Mouse (Mus musculus) liver, adult 10 weeks (tissue): ENCODE measurements around the gene Gbp2. TPM values are rescaled to one million over a fixed set of nuclear protein-coding genes. Genes with fewer than 3 reads are reported as not detected.

Experiments used
- polyA plus RNA-seq: library from polyadenylated mRNA; stranded (reverse); fragments of 350-450 nt; fragmentation: Illumina TruSeq; extraction: RNeasy Lipid Tissue Mini Kit (QIAGEN cat#74804); gene quantifications from one replicate; pipeline ENCODE4 v1.2.3, GENCODE M21; 2014; ENCODE audit warnings: low read depth, low replicate concordance

Gbp2 gene
- 9.5 TPM for polyA plus RNA-seq

DNA sequence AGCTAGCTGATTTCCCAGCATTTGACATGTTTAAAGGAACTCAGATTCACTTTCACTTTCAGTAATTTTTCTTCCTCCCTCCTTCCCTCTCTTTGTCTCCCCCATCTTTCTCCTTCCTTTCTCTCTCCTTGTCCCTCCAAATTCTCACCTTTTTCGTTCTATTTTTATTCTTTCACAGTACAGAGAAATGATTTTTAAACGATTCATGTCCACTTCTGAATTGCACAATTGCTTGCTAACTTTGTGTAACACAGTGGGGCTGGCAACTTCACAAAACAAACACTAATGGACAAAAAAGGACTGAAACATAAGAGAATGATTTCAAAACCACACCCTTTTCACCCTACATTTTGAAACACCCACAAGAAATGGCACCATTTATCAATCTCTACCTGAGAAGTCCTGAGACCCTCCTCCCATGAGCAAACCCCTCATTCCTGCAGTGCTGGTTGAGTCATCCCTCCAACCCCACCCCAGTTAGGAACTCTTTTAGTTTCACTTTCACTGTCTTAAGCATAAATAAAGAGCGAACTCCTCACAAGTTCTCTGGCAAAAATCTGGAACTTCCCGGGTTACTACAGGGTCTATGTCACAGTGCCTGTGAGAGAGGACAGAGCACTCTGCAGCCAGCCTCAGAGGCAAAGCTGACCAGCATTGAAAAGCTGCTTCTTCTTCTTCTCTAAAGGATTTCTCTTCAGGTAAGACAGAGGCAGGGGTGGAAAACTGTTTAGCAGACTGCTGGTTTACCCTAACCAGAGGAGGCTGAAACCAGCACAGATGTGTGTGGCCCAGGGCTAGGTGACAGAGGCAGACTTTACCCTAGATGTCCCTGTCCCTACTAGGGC, at the start of gene Gbp2:
Gbp2 (plus strand) TSS at position 492 of the 845 bp plus-strand sequence.

GRCm38 (mm10) chr3:142594547-142594946, 25.9 kb upstream of the Gbp2 start, which contains the start of gene Gbp2b:
Gbp2b (plus strand) TSS chr3:142594847.

Other genes with a start within 250 kb of the Gbp2 start
- gene Pdlim5, start 224.9 kb upstream of the Gbp2 start, polyA plus RNA-seq, result 46.0 TPM
- gene Gbp5, start 126.6 kb upstream of the Gbp2 start, polyA plus RNA-seq, result 2.3 TPM
- gene Gbp7, start 90.3 kb upstream of the Gbp2 start, polyA plus RNA-seq, result 18.1 TPM
- 14.5 TPM for gene Gbp3, start 60.6 kb upstream of the Gbp2 start, polyA plus RNA-seq
- 3.6 TPM for gene Gbp2b, start 25.8 kb upstream of the Gbp2 start, polyA plus RNA-seq
- 627 TPM for gene Kyat3, start 80.4 kb downstream of the Gbp2 start, polyA plus RNA-seq
- gene Gtf2b, start 144.4 kb downstream of the Gbp2 start, polyA plus RNA-seq, result 28.3 TPM